Mouse (Mus musculus): Measurements from ENCODE around the gene Gm10142. TPM values are rescaled to one million over a fixed set of nuclear protein-coding genes. Genes with fewer than 3 reads are reported as not detected.
"Not testable (repeated sequence)": the region's sequence is repeated elsewhere in the genome, so short reads cannot be mapped to it uniquely, and the experiment has no call there.

Gene Gm10142
- total RNA-seq (2021) = not detected in 2 replicates
- long read RNA-seq, experiment 1 = 0 reads
- long read RNA-seq, experiment 2 = 0 reads

DNA sequence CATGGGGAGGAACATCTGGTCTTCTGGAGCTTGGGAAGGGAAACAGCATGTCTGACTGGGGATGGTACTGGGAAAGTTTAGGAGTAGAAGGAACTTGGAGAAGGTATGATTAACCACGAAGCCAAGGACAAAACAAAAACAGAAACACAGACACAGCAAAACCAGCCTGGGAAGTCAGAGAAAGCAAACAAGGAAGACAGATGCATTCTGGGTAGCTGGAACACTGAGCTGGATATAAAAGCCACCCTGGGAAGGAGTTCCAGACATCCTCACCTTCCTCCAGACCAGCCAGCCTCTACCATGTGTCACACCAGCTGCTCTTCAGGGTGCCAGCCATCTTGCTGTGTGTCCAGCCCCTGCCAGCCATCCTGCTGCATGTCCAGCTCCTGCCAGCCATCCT is at the start of gene Gm10142:
Gene Gm10142, plus strand, starts transcription at position 301 of the 400 bp plus-strand sequence.
- DNase-seq = no peak

DNA sequence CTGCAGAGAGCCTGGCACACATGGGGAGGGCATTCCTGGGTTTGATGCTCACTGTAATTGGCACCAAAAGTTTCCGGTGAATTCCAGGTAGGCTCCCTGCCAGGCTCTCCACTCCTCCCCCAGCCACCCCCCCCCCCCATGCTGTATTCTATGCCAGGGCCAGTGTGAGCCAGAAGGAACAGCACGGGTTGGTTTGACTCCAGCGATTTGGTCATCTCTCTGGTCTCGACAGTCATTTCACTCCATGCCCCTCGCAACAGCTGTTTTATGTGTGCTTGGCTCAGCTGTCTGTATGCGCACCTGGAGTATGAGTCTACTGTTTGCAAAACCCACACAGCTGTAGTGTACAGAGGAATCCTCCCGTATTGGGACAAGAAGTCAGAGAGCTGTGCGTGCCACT is 49.3 kb upstream of the Gm10142 start:
- DNase-seq = peak; percentile 34

DNA sequence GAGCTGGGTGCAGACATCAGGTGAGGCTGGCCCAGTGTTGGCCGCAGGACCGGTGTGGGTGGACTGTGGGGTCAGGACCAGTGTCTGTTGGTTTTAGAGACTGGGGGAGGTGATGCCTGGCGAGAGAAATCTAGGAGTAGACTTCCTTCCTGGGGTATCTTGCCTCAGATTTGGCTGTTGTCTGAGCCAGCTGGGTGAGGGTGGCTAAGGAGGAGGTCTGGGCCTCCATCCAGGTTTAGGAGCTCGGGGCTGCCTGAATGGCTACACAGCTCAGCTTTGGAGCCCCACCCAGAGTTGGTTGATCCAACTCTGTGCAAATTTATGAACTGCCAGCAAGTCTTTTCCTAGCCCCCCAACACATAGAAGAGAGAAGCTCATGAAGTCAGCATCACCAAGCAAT is 48.2 kb upstream of the Gm10142 start:
- DNase-seq = no peak

DNA sequence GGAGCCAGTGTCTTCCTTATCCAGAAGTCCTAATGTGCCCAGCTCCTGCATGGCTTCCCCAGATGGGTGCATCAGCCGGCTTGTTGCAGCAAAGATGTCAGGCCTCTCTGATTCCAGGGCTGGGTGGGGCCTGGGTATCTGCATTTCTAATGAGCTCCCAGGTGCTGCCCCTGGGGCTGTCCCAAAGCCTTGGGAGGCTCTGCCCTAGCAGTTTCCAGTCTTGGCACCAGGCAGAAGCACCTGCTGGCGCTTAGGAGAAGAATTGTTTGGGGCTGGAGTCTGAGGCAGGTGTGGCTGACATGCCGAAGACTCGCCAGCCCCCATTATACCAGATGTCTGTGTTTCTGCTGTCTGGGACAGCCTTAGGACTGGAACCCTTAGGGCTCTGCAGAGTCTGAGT is 44.9 kb upstream of the Gm10142 start:
- no peak for DNase-seq

DNA sequence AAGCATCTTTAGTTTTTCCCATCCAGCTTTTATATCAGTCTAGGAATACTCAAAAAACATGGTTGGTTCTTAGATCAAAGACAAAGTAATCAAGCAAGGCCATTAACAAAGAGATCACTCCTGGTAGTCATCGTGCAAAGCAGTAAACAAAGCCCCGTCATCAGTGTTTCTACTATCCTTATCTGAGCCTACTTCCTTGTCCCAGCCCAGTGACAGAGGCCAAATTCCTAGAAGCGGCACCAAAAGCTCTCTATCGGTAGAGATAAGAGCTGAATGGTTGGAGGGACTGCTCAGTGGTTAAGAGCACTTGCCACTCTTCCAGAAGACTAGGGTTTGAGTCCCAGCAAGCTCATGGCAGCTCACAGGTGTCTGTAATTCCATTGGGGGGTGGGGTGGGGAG is 44.1 kb upstream of the Gm10142 start:
- DNase-seq = no peak

DNA sequence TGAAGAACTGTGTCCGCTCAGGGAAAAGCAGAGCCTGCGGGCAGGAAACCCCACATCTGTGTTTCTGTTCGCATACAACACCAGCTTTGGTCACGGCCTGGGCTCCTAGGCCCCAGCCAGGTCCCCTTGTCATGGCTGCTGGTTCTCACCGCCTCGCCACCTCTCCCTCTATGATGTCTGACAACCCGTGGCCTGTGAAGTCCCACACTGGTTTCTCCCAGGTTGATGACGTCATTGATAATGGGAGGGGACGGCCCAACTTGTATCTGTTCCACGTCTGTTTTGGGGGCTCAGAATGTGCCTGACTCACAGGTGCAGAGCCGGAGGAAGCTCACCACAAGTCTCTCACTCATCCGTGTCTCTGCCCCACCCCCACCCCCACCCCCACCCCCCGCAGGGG is 41.8 kb upstream of the Gm10142 start:
- DNase-seq = no peak

DNA sequence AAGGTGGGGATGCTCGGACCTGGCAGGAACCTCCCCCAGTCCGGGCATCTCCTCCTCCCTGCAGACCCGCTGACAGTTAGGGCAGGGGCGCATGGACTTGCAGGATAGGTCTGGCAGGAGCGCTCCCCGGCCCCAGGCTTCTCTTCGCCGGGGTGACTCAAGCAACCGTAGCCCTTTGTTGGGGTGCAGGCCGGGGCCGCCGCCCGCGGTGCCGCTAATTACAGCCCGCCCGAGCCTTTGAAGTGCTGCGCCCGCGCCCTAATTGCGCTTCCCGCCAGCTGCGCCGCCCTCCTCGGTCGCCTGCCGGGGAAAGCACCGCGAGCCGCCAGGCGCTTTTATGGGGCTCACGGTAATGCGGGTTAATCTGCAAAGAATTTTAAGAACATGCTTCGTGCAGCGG is 38.0 kb upstream of the Gm10142 start:
- DNase-seq = no peak

DNA sequence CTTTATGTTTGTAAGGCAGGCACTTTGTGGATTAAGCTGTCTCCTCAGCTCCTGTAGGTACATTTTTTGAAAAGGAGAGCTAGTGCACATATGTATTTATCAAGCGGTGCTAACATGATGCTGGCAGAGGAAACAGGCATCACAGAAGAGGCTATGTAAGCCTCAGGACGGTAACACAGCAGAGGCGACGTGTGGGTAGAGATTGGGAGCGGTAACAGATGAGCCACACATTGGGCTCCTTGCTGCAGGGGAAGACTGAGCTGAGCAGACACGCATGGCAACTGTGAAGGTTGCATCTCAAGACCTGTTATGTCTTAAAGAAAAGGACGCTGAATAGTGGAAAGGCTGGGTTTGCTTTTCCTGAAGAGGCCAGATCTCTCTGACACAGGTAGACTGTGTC is 32.6 kb upstream of the Gm10142 start:
- DNase-seq = no peak

DNA sequence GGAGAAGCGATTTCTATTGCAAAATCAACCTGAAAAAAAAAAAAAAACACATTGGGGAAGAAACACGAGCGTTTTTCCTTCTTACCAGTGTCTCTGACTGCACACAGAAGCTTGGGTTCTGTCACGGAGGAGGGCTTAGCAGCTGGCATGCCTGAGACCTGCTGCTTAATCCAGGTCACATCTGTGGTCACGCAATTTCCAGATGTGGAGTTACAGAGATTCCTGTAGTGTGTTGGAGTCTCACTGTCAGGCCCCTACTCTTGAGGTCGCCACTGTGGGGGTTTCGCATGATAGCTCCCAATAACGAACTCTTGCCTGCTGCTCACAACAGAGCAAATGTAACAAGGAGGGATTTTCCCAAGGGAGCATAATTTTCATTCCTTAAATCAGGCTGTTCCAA is 31.4 kb upstream of the Gm10142 start:
- DNase-seq = no peak

DNA sequence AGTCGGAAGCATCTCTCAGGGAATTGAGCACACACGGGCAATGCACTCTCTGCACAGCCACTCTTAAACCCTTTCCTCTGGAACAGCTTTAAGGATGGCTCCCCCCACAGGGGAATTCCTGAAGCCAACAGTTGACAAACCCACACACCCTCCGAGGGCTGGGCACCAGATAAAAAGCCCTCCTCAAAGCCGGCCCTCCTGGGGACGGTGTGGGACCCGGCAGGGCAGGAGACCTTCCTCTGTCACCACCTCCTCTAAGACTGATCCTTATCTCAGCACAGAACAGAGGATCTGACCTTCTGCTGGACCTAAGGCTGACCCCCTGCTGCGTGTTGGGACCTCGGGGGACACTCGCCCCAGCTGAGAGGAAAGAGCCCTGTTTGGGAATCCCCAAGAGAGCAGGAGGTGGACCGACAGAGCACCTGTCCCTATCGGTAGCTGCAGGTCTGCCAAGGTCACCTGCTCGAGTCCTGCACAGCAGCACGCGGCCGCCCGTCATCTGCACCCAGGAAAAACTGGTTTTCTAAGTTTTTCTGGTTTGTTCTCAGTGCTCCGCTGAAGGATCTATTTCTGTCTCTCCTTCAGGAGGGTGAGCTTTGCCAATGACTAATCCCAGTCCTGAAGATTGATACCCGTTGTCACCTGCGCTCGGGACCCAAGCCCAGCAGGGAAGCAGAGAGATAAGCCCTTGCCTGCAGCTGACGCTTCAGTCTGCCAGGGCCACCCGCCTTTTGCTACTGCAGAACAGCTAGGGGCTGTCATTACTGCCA is 29.5 kb upstream of the Gm10142 start, which contains the start of gene Tspear:
Gene Tspear, plus strand, starts transcription at position 675 of the 770 bp plus-strand sequence.
- DNase-seq = no peak

DNA sequence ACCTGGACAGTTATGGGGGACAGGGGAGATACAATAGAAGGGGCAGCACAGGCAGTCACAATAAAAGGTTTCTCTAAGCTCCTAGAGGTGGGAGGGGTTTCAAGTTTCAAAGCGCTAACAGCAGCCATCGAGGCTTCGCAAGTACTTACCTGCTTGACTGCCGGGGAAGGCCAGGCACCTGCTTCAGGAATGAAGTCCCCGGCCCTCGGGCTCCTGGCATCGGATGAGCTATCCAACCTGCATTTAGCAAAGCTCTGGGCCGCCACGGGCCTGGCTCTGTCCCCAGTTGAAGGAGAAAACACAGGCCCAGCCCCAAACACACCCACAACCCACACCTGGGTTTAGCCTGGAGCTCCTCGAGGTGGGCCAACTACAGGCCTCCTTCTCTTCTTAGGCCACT is 28.6 kb upstream of the Gm10142 start:
- DNase-seq = no peak

DNA sequence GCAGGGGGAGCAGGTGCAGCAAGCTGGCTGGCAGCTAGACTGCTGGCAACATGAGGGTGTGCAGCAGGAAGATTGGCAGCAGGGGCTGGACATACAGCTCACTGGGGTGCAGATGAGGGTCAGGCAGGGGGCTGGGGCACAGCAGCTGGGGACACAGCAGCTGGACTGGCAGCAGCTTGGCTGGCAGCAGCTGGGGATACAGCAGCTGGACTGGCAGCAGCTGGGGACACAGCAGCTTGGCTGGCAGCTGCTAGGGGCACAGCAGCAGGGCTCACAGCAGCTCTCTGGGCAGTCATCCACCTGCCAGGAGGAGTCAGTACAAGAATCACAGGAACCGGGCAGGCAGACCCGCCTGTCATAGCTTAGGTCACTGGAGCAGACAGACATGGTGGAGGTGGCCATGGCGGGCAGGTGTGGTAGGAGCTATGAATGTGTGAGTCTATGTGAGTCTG is 25.2 kb upstream of the Gm10142 start, which contains the start of gene Gm19402:
Gene Gm19402, minus strand, starts transcription at position 402 of the 452 bp plus-strand sequence.
- not testable (repeated sequence) for DNase-seq

DNA sequence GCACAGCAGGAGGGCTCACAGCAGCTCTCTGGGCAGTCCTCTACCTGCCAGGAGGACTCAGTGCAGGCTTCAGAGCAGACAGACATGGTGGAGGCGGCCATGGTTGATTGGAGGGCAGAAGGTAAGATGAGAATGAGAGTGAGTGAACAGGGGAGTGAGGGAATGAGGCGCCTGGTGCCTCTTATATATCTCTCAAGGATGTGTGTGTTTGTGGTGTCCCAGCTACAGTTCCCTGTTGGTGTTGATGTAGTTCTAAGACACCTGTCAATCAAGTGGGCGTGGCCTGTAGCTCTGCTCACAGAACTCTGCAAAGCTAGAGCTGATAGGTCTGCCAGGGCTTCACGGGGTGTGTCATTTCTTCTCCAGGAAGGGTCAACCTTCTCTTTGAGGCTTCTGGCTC is 18.5 kb upstream of the Gm10142 start, which contains the start of gene Gm9508:
Gene Gm9508, minus strand, starts transcription at position 101 of the 400 bp plus-strand sequence.
- DNase-seq = no peak

DNA sequence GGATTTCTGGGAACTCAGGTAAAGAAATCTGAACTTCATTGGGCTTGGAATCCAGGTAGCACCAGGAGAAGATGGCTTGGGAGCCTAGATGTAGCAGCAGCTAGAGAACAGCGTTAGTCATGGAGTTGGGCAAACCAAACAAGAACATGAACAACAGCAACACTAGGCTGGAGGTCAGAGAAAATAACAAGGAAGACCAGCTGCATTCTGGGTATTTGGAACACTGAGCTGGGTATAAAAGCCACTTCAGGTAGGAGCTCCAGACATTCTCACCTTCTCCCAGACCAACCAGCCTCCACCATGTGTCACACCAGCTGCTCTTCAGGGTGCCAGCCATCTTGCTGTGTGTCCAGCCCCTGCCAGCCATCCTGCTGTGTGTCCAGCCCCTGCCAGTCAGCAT is 9.3 kb upstream of the Gm10142 start, which contains the start of gene Gm10272:
Gene Gm10272, plus strand, starts transcription at position 301 of the 400 bp plus-strand sequence.
- no peak for DNase-seq

DNA sequence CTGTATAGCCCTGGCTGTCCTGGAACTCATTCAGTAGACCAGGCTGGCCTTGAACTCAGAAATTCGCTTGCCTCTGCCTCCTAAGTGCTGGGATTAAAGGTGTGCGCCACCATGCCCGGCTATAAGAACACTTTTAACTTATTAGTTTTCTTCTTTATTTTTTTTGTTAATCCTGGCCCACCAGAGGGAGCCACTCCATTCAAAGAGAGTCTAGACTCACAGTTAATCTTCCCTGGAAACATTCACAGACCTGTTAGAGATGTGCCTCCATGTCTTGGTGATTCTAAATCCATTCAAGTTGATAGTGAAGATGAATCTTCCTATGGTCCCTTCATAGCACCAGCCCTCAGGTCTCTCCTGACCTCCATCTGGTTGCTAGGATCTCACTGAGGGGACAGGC is 5.8 kb upstream of the Gm10142 start:
- no peak for DNase-seq

DNA sequence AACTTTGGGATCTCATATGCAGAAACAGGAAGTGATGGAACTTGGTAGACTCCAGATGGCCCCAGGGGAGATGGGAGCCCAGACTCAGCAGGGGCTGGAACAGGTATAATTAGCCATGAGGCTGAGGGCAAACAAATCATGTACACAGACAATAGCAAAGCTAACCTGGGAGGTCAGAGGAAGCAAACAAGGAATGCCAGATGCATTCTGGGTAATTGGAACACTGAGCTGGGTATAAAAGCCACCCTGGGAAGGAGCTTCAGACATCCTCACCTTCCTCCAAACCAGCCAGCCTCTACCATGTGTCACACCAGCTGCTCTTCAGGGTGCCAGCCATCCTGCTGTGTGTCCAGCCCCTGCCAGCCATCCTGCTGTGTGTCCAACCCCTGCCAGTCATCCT is 4.5 kb upstream of the Gm10142 start, which contains the start of gene Gm10024:
Gene Gm10024, plus strand, starts transcription at position 301 of the 400 bp plus-strand sequence.
- DNase-seq = not testable (repeated sequence)

DNA sequence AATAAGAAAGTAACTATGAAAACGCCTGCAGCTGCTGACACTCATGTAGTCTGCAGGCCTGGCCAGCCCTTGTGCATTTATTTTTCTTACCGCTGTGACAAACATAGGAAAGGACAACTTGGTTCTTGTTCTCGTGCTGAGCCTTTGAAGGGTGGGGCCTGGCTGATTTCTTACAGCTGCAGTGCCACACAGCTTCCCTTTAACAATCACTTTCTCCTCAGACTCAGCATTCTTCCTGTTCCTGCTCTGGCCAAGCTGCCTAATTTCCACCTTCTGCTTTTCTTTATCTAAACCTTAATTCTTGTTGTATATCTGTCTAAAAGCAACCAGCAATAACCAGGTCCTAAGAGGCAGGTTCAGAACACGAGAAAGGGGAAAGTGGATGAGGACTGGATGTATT is 1.9 kb upstream of the Gm10142 start:
- no peak for DNase-seq

DNA sequence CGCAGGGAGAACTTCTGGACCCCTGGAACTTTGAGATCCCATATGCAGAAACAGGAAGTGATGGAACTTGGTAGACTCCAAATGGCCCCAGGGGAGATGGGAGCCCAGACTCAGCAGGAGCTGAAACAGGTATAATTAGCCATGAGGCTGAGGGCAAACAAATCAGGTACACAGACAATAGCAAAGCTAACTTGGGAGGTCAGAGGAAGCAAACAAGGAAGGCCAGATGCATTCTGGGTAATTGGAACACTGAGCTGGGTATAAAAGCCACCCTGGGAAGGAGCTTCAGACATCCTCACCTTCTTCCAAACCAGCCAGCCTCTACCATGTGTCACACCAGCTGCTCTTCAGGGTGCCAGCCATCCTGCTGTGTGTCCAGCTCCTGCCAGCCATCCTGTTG is 4.7 kb downstream of the Gm10142 start, which contains the start of gene Krtap12-1:
Gene Krtap12-1, plus strand, starts transcription at position 301 of the 400 bp plus-strand sequence.
- not testable (repeated sequence) for DNase-seq

DNA sequence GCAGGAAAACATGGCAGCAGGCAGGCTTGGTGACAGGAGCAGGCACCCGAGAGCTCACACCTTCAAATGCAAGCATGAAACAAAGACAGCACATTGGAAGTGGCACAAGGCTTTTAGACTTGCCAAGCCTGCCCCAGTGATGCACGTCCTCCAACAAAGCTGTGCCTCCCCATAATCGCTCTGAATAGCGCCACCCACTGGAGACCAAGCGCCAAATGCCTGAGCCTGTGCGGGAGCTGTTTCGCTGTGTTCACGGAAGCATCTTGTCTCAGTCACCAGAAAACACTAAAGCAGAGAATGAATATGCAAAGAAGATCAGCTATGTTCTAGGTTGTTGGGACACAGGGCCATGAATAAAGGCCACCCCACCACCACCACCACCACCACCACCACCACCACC is 9.2 kb downstream of the Gm10142 start:
- peak; percentile 14 for DNase-seq

DNA sequence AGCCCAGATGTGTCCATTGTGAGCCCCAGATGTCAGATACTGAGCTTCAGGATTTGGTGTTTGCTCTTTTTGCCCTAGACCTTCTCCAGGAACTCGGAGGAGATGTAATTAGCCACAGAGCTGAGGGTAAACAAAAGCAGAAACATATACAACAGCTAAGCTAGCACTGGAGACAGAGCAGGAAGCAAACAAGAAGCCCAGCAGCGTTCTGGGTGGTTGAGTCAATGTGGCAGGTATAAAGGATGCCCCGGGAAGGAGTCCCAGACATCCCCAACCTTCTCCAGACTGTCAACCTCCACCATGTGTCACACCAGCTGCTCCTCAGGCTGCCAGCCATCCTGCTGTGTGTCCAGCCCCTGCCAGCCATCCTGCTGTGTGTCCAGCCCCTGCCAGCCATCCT is 10.6 kb downstream of the Gm10142 start, which contains the start of gene Gm10100:
Gene Gm10100, plus strand, starts transcription at position 301 of the 400 bp plus-strand sequence.
- no peak for DNase-seq

DNA sequence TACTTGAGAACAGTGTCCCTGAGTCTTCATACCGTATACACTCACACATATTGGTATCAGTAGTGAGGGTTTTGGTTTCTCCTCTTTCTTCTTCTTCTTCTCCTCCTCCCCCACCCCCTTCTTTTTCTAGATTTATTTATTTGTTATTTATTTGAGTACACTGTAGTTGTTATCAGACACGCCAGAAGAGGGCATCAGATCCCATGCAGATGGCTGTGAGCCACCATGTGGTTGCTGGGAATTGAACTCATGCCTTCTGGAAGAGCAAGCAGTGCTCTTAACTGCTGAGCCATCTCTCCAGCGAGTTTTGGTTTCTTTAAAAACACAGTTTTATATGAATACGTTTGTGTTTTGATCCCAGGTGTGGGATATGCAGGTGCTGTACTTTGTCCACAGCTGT is 12.7 kb downstream of the Gm10142 start:
- no peak for DNase-seq

DNA sequence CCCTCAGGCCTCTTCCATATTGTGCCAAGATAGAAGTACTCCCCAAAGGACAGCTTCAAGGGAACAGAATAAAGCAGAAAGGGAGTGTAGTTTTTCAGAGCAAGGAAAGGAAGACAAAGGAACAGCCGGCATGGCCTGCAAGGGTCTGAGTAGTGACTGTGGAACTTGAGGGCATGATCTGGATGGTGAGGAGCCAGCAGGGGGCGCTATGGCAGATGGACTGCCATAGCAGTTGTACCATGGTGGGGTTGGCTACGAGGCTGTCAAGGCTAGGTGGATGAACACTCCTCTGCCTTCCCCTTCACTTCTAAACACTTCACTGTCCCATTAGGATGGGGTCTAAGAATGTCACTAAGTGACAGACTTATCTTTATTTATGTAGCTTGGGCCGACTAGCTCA is 13.6 kb downstream of the Gm10142 start:
- peak; percentile 37 for DNase-seq

DNA sequence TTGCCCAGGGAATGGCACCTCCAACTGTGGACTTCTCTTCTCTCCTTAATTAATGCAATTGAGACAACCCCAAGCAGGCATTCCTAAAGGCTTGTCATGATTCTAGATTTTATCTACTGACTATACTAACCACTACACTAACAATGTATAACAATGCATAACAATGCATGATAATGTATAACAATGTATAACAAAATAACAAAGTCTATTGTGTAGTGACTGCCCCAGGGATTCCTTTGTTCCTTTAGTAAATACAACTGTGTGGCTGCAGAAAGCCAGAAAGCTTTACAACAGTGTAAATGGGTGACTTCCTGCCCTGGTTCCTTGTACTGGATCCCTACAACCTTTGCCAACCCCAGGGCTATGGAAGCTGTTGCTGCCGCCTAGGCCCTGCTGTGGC is 20.3 kb downstream of the Gm10142 start:
- no peak for DNase-seq

DNA sequence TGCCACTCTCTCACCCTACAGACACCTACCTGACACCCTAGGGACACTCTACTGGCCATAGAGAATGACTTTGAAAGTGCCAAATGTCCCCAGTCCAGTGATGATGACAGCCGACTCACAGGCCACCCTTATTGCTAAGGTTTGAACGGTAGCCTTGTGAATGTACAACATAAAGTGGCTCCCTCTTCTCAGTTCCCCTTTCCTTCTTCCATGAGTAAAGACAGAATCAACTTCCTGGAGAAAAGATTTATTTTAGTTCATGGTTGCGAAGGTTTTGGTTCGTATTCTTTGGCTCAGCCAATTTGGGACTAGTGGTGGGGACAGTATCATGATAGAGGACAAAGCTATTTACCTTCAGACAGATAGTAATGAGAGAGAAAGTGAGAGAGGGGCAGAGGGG is 23.3 kb downstream of the Gm10142 start:
- no peak for DNase-seq

Measured in adrenal gland, postnatal 14 days (tissue).